Mouse (Mus musculus) intestine, embryonic 14.5 days (tissue): ENCODE results near the gene Mmp9. TPM values are rescaled to one million over a fixed set of nuclear protein-coding genes. Genes with fewer than 3 reads are reported as not detected.

Experiments
- ATAC-seq: fragments of 200-750 bp; cut with Nextera tagmentation; replicated peaks from 2 replicates; pipeline ENCODE4 v1.8.0; 2017; ENCODE audit warnings: low read depth, moderate number of reproducible peaks, moderate TSS enrichment, moderate library complexity; ENCODE audit not compliant: low FRiP score, low TSS enrichment
- DNase-seq: peaks from one replicate; pipeline ENCODE4 v3.0.0-alpha.2; 2018; ENCODE audit warnings: low spot score
- H3K27ac ChIP-seq: fragments of 300-500 bp; sonication (generic); 2 replicates; pipeline ENCODE4 v1.5.1; 2014; ENCODE audit warnings: low read depth, mild to moderate bottlenecking, control low read depth
- H3K27me3 ChIP-seq: fragments of 300-500 bp; sonication (generic); replicated peaks from 2 replicates; pipeline ENCODE4 v1.6.1; 2014; ENCODE audit warnings: low read length, control low read depth; ENCODE audit not compliant: control insufficient read depth, insufficient read depth
- H3K36me3 ChIP-seq: fragments of 300-500 bp; sonication (generic); 2 replicates; pipeline ENCODE4 v1.6.1; 2014; ENCODE audit warnings: low read length, control low read depth; ENCODE audit not compliant: control insufficient read depth, insufficient read depth
- H3K4me1 ChIP-seq: fragments of 300-500 bp; sonication (generic); replicated peaks from 2 replicates; pipeline ENCODE4 v1.6.1; 2014; ENCODE audit warnings: low read length, control low read depth, mixed read lengths; ENCODE audit not compliant: control insufficient read depth, insufficient read depth
- H3K4me2 ChIP-seq: fragments of 300-500 bp; sonication (generic); 2 replicates; pipeline ENCODE4 v1.6.1; 2014; ENCODE audit warnings: low read length
- H3K4me3 ChIP-seq: fragments of 300-500 bp; sonication (generic); 2 replicates; pipeline ENCODE4 v1.5.1; 2014; ENCODE audit warnings: low read depth, low read length, control low read depth, mixed read lengths
- H3K9ac ChIP-seq: fragments of 300-500 bp; sonication (generic); 2 replicates; pipeline ENCODE4 v1.6.1; 2014; ENCODE audit warnings: mild to moderate bottlenecking, low read length
- H3K9me3 ChIP-seq: fragments of 300-500 bp; sonication (generic); 2 replicates; pipeline ENCODE4 v1.6.1; 2016; ENCODE audit warnings: low read length, control low read depth; ENCODE audit not compliant: control insufficient read depth
- WGBS: fragments of 180-500 bp; shearing (Covaris S2); extraction: QIAGEN DNeasy Blood & Tissue Kit; methylation state at CpG from one replicate; pipeline ENCODE4 v1.1.7; 2014; 5-methylcytosine and 5-hydroxymethylcytosine counted together
- polyA plus RNA-seq: library from polyadenylated mRNA; unstranded; fragments of >200 nt; fragmentation: Nextera tagmentation; extraction: Ambion mirVana; gene quantifications from 2 replicates; pipeline ENCODE4 v1.2.1, GENCODE M21; 2014

The Mmp9 gene
- polyA plus RNA-seq, 1 experiment from 2014 or later, result 2.4 TPM

DNA sequence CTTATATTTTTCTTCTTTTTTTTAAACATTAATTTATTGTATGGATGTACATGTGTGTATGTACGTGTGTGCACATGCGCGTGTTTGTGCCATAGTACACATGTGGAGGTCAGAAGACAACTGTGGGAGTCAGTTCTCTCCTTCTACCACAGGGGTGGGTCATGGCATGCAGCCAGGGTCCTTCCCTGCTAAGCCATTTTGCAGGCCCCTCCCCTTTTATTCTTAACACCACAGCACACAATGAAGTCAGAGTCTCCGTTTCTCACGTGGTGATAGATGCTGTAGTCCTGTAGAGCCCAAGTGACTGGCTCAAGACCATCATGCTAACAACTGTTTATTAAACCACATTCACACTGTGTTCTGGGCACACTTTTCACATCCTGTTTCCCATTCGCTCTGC is 45.4 kb downstream of the Mmp9 start:
- Histone ChIP-seq H3K36me3 (no peaks in the 10 kb centered on the region), H3K9me3 (no peaks in the 10 kb centered on the region), H3K27me3 (no peaks in the 10 kb centered on the region), H3K4me3 (no peak overlapping the region), H3K4me1 (no peaks in the 10 kb centered on the region), H3K4me2 (no peak overlapping the region), H3K27ac (no peak overlapping the region), H3K9ac (no peak overlapping the region)
- DNase-seq, result no peak
- WGBS, result 79% methylated on average over 6 of the region's 6 CpGs
- ATAC-seq, result no peak

DNA sequence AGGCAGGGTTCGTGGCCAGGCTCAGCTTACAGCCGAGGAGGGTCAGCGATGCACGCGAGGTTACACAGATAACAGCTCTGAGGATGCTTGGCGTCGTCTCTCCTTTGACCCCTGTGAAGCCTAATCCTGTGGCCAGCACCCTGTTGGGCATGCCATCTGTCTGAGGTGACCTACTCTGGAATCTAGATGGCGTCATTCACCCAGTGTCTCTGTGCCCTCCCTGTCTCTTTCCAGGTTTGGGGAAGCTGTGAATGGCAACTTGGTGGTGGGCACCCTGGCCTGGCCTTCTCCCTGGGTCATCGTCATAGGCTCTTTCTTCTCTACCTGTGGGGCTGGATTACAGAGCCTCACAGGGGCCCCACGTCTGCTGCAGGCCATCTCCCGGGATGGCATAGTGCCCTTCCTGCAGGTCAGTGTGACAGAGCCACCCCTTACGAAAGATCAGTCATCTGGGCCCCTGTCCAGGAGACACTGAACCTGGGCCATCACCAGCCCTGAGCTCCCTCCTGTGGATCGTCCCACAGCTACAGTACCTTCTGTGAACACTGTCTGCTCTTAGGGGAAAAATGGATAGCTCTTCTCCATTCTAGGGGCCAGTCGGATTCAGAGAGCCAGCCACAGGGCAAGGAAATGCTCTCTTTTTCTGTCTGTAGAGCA is 45.9 kb downstream of the Mmp9 start:
- Histone ChIP-seq H3K4me3 (no peak overlapping the region), H3K27me3 (no peaks in the 10 kb centered on the region), H3K27ac (no peak overlapping the region), H3K36me3 (no peaks in the 10 kb centered on the region), H3K9me3 (no peaks in the 10 kb centered on the region), H3K9ac (no peak overlapping the region), H3K4me1 (no peaks in the 10 kb centered on the region), H3K4me2 (no peak overlapping the region)
- no peak for ATAC-seq
- DNase-seq, result no peak
- WGBS, result 73% methylated on average over 14 of the region's 14 CpGs

DNA sequence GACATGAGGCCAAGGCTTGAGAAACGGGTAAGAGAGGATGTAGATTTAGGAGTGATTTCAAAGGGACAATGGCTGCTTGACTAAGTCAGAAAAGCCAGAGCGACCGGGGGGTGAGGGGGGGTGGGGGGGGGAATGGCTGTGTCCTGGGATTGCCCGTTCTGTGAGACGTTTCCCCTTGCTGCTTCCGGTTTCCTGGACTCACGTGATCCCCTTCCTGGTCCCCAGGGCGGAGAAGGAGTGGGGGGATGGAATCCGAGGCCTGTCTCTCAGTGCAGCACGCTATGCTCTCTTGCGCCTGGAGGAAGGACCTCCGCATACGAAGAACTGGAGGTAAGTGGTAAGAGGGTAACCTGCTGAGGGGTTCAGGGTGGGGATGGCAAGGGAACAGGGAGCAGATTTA is 48.2 kb downstream of the Mmp9 start:
- H3K4me3 ChIP-seq, result no peak overlapping the region
- no peak for ATAC-seq
- H3K27me3 ChIP-seq, result no peaks in the 10 kb centered on the region
- no peaks in the 10 kb centered on the region for H3K9me3 ChIP-seq
- no peak overlapping the region for H3K4me2 ChIP-seq
- no peak overlapping the region for H3K27ac ChIP-seq
- 64% methylated on average over 13 of the region's 13 CpGs for WGBS
- no peaks in the 10 kb centered on the region for H3K36me3 ChIP-seq
- no peak for DNase-seq
- H3K9ac ChIP-seq, result no peak overlapping the region
- no peaks in the 10 kb centered on the region for H3K4me1 ChIP-seq

GRCm38 (mm10) chr2:164991111-164991510 is 50.5 kb downstream of the Mmp9 start:
- 75% methylated on average over 3 of the region's 3 CpGs for WGBS
- H3K9me3 ChIP-seq, result no peaks in the 10 kb centered on the region
- H3K4me1 ChIP-seq, result no peaks in the 10 kb centered on the region
- H3K36me3 ChIP-seq, result no peaks in the 10 kb centered on the region
- 0 out of 2 replicates have a peak, but pooled peaks have one; percentile 47 for ATAC-seq
- H3K4me2 ChIP-seq, result no peak overlapping the region
- no peak overlapping the region for H3K27ac ChIP-seq
- H3K4me3 ChIP-seq, result no peak overlapping the region
- no peak overlapping the region for H3K9ac ChIP-seq
- DNase-seq, result no peak
- 0 out of 2 replicates have a peak, but pooled peaks cover 6% of the 10 kb centered on the region for H3K27me3 ChIP-seq

DNA sequence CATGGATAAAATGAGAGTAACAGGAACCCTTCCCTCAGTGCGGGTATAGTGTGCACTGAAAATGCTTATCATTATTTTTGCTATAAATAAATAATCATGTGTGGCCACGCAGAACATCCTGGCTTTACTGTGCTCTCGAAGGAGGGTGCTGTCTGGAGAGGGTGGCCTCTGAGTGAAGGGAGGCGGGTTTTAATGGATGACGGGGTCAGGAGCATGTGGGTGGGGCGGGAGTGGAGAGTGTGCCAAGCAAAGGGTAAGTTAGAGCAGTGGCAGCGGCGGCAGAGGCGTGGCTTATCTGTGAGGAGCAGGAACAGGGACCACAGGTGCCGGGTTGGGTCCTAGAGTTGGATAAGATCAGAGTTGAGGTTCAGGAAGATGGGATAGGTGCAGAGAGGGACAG is 51.2 kb downstream of the Mmp9 start:
- DNase-seq (no peak), ATAC-seq (no peak)
- H3K27me3 ChIP-seq, result peaks cover 12% of the 10 kb centered on the region
- WGBS, result 30% methylated on average over 10 of the region's 10 CpGs
- H3K4me2 ChIP-seq, result no peak overlapping the region
- H3K36me3 ChIP-seq, result no peaks in the 10 kb centered on the region
- H3K27ac ChIP-seq, result no peak overlapping the region
- H3K4me3 ChIP-seq, result no peak overlapping the region
- H3K9ac ChIP-seq, result no peak overlapping the region
- H3K4me1 ChIP-seq, result no peaks in the 10 kb centered on the region
- H3K9me3 ChIP-seq, result no peaks in the 10 kb centered on the region

- Histone ChIP-seq H3K27ac (no peak overlapping the region), H3K9me3 (no peaks in the 10 kb centered on the region), H3K4me3 (no peak overlapping the region), H3K36me3 (0 out of 2 replicates have a peak, but pooled peaks cover 5% of the 10 kb centered on the region), H3K9ac (no peak overlapping the region), H3K27me3 (peaks cover 34% of the 10 kb centered on the region), H3K4me1 (peaks cover 11% of the 10 kb centered on the region), H3K4me2 (no peak overlapping the region)
- ATAC-seq, result no peak
- WGBS, result 88% methylated on average over 11 of the region's 11 CpGs
- DNase-seq, result no peak
Observed at GRCm38 (mm10) chr2:164994156-164994555, 53.6 kb downstream of the Mmp9 start.

DNA sequence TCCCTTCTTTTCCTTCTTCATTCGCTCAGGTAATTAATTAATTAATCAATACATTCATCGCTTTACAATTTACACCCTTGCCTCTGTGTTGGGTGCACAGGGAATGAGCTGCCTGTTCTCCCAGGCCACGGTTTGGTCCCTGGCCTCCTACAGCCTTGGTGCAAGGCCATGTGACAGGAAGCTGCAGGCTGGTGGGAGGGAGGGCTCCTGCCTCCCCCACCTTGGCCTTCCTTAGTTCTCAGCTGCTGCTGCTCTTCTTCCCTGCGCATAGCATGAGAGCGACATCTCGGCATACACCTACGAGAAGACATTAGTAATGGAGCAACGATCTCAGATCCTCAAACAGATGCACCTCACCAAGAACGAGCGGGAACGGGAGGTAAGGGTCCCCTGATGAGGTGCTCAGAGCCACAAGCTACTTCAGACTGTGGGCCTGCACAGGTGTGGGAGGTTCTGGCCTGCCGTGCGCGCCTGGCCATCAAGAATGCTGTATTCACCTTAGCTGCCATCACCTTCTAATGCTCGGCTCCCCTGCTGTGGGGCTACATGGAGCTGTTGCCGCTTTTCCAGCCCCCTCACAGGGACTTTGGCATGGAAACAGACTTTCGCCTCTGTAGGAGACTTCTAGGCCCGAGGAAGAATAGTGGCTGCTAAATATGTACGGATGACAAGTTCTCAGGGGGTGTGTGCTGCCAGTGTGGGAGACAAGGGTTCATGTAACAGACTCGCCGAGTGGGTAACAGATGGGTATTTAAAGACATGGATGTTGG is 54.3 kb downstream of the Mmp9 start:
- no peak overlapping the region for H3K9ac ChIP-seq
- no peak overlapping the region for H3K27ac ChIP-seq
- H3K27me3 ChIP-seq, result peaks cover 41% of the 10 kb centered on the region
- no peak for ATAC-seq
- no peak for DNase-seq
- H3K4me2 ChIP-seq, result no peak overlapping the region
- WGBS, result 56% methylated on average over 21 of the region's 21 CpGs
- peaks cover 12% of the 10 kb centered on the region for H3K36me3 ChIP-seq
- peaks cover 11% of the 10 kb centered on the region for H3K4me1 ChIP-seq
- no peaks in the 10 kb centered on the region for H3K9me3 ChIP-seq
- no peak overlapping the region for H3K4me3 ChIP-seq

DNA sequence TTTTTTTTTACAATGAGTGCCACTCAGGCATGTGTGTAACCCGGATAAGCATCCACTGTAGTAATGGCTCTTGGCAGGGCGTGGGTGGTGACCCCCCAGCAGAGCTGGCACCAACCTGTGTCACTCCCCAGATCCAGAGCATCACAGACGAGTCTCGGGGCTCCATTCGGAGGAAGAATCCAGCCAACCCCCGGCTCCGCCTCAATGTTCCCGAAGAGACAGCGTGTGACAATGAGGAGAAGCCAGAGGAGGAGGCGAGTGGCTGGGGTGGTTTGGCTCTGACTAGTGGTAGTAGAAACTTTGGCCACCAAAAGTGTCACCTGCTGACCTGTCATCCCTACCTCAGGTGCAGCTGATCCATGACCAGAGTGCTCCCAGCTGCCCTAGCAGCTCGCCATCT is 55.4 kb downstream of the Mmp9 start:
- Histone ChIP-seq H3K4me1 (peaks cover 11% of the 10 kb centered on the region), H3K9ac (no peak overlapping the region), H3K4me3 (no peak overlapping the region), H3K4me2 (no peak overlapping the region), H3K9me3 (no peaks in the 10 kb centered on the region), H3K36me3 (peaks cover 23% of the 10 kb centered on the region), H3K27ac (no peak overlapping the region), H3K27me3 (peaks cover 42% of the 10 kb centered on the region)
- ATAC-seq (no peak), DNase-seq (no peak)
- WGBS, result 78% methylated on average over 10 of the region's 11 CpGs
